Mouse (Mus musculus): ENCODE data around the gene Bcl2l11.
"Not testable (repeated sequence)": the region's sequence is repeated elsewhere in the genome, so short reads cannot be mapped to it uniquely, and the experiment has no call there.

Bcl2l11 gene

GRCm38 (mm10) chr2:128174604-128175342 lies 48.9 kb downstream of the Bcl2l11 start:
- no peak for DNase-seq (ENCODE audit: low spot score)

- no peak for DNase-seq (ENCODE audit: low spot score)
Measured at GRCm38 (mm10) chr2:128175625-128176024, 49.8 kb downstream of the Bcl2l11 start.

GRCm38 (mm10) chr2:128176391-128177044 lies 50.7 kb downstream of the Bcl2l11 start:
- no peak for DNase-seq (ENCODE audit: low spot score)

GRCm38 (mm10) chr2:128177241-128177661 lies 51.4 kb downstream of the Bcl2l11 start:
- no peak for DNase-seq (ENCODE audit: low spot score)

- DNase-seq (ENCODE audit: low spot score): no peak
Measured at GRCm38 (mm10) chr2:128179126-128179807, 53.4 kb downstream of the Bcl2l11 start.

GRCm38 (mm10) chr2:128179808-128180379 lies 54.1 kb downstream of the Bcl2l11 start:
- DNase-seq (ENCODE audit: low spot score): peak; percentile 73

GRCm38 (mm10) chr2:128182181-128182580 lies 56.3 kb downstream of the Bcl2l11 start:
- DNase-seq (ENCODE audit: low spot score): not testable (repeated sequence)

GRCm38 (mm10) chr2:128182751-128183150 lies 56.9 kb downstream of the Bcl2l11 start:
- no peak for DNase-seq (ENCODE audit: low spot score)

GRCm38 (mm10) chr2:128183762-128184161 lies 57.9 kb downstream of the Bcl2l11 start:
- no peak for DNase-seq (ENCODE audit: low spot score)

- no peak for DNase-seq (ENCODE audit: low spot score)
Measured at GRCm38 (mm10) chr2:128185942-128186341, 60.1 kb downstream of the Bcl2l11 start.

- DNase-seq (ENCODE audit: low spot score): peak; percentile 41
Measured at GRCm38 (mm10) chr2:128187277-128187676, 61.4 kb downstream of the Bcl2l11 start.

- DNase-seq (ENCODE audit: low spot score): no peak
Measured at GRCm38 (mm10) chr2:128188461-128188860, 62.6 kb downstream of the Bcl2l11 start.

- DNase-seq (ENCODE audit: low spot score): no peak
Measured at GRCm38 (mm10) chr2:128189691-128190090, 63.9 kb downstream of the Bcl2l11 start.

GRCm38 (mm10) chr2:128190196-128190595 lies 64.4 kb downstream of the Bcl2l11 start:
- DNase-seq (ENCODE audit: low spot score): no peak

- DNase-seq (ENCODE audit: low spot score): no peak
Measured at GRCm38 (mm10) chr2:128193411-128193810, 67.6 kb downstream of the Bcl2l11 start.

GRCm38 (mm10) chr2:128197379-128197778 lies 71.5 kb downstream of the Bcl2l11 start:
- DNase-seq (ENCODE audit: low spot score): no peak

- no peak for DNase-seq (ENCODE audit: low spot score)
Measured at GRCm38 (mm10) chr2:128203147-128203546, 77.3 kb downstream of the Bcl2l11 start.

GRCm38 (mm10) chr2:128203749-128204405 lies 78.0 kb downstream of the Bcl2l11 start:
- no peak for DNase-seq (ENCODE audit: low spot score)

- DNase-seq (ENCODE audit: low spot score): no peak
Measured at GRCm38 (mm10) chr2:128208541-128208940, 82.7 kb downstream of the Bcl2l11 start.

GRCm38 (mm10) chr2:128209841-128210329 lies 84.0 kb downstream of the Bcl2l11 start:
- no peak for DNase-seq (ENCODE audit: low spot score)

- DNase-seq (ENCODE audit: low spot score): no peak
Measured at GRCm38 (mm10) chr2:128210376-128210775, 84.5 kb downstream of the Bcl2l11 start.

All from ovary, adult 18-20 months (tissue).